Mouse (Mus musculus) hindbrain, embryonic 11.5 days (tissue): ENCODE measurements around the gene Slc29a4. TPM values are rescaled to one million over a fixed set of nuclear protein-coding genes. Genes with fewer than 3 reads are reported as not detected.

Experiments used
- ATAC-seq: fragments of 200-750 bp; cut with Nextera tagmentation; 2 replicates; pipeline ENCODE4 v1.8.0; 2017; ENCODE audit warnings: mild to moderate bottlenecking, moderate TSS enrichment, moderate library complexity; ENCODE audit not compliant: low FRiP score
- DNase-seq: peaks from one replicate; pipeline ENCODE4 v3.0.0-alpha.2; 2015; ENCODE audit warnings: low spot score
- H3K27ac ChIP-seq: fragments of 300-500 bp; sonication (generic); 2 replicates; pipeline ENCODE4 v1.5.1; 2014; ENCODE audit warnings: mild to moderate bottlenecking, low read depth, low read length
- H3K27me3 ChIP-seq: fragments of 300-500 bp; sonication (generic); 2 replicates; pipeline ENCODE4 v1.6.1; 2014; ENCODE audit warnings: mild to moderate bottlenecking, low read length, moderate library complexity, mixed read lengths; ENCODE audit not compliant: control insufficient read depth, insufficient read depth
- H3K36me3 ChIP-seq: fragments of 300-500 bp; sonication (generic); 2 replicates; pipeline ENCODE4 v1.6.1; 2014; ENCODE audit warnings: mild to moderate bottlenecking, low read length, moderate library complexity, mixed read lengths; ENCODE audit not compliant: control insufficient read depth, insufficient read depth
- H3K4me1 ChIP-seq: fragments of 300-500 bp; sonication (generic); replicated peaks from 2 replicates; pipeline ENCODE4 v1.6.1; 2014; ENCODE audit warnings: low read length, mixed read lengths; ENCODE audit not compliant: control insufficient read depth, insufficient read depth
- H3K4me2 ChIP-seq: fragments of 300-500 bp; sonication (generic); replicated peaks from 2 replicates; pipeline ENCODE4 v1.6.1; 2014; ENCODE audit warnings: mild to moderate bottlenecking, low read depth, low read length
- H3K4me3 ChIP-seq: fragments of 300-500 bp; sonication (generic); 2 replicates; pipeline ENCODE4 v1.5.1; 2014; ENCODE audit warnings: low read depth, low read length
- H3K9ac ChIP-seq: fragments of 300-500 bp; sonication (generic); 2 replicates; pipeline ENCODE4 v1.6.1; 2014; ENCODE audit warnings: low read depth, low read length
- H3K9me3 ChIP-seq: fragments of 300-500 bp; sonication (generic); 2 replicates; pipeline ENCODE4 v1.6.1; 2016; ENCODE audit warnings: low read length; ENCODE audit not compliant: control insufficient read depth
- WGBS: fragments of 180-500 bp; shearing (Covaris S2); extraction: QIAGEN DNeasy Blood & Tissue Kit; methylation state at CpG from one replicate; pipeline ENCODE4 v1.1.7; 2014; 5-methylcytosine and 5-hydroxymethylcytosine counted together
- polyA plus RNA-seq: library from polyadenylated mRNA; unstranded; fragments of >200 nt; fragmentation: Nextera tagmentation; extraction: Ambion mirVana; gene quantifications from 2 replicates; pipeline ENCODE4 v1.2.1, GENCODE M21; 2014

The Slc29a4 gene
- polyA plus RNA-seq, 1 experiment from 2014 or later: 24.1 TPM

GRCm38 (mm10) chr5:142731916-142732315 is 39.6 kb downstream of the Slc29a4 start:
- Histone ChIP-seq H3K27me3 (no peaks in the 10 kb centered on the region), H3K4me2 (no peak overlapping the region), H3K36me3 (peaks cover 47% of the 10 kb centered on the region), H3K4me1 (no peaks in the 10 kb centered on the region), H3K27ac (no peak overlapping the region), H3K9ac (no peak overlapping the region), H3K9me3 (no peaks in the 10 kb centered on the region), H3K4me3 (no peak overlapping the region)
- ATAC-seq: no peak
- 79% methylated on average over 10 of the region's 11 CpGs for WGBS
- DNase-seq: no peak

- WGBS: 88% methylated on average over 8 of the region's 8 CpGs
- no peaks in the 10 kb centered on the region for H3K4me1 ChIP-seq
- H3K27ac ChIP-seq: no peak overlapping the region
- H3K27me3 ChIP-seq: no peaks in the 10 kb centered on the region; the same call in 1 of the 2 replicates
- peaks cover 42% of the 10 kb centered on the region for H3K36me3 ChIP-seq
- H3K9ac ChIP-seq: no peak overlapping the region
- DNase-seq (no peak), ATAC-seq (no peak)
- no peak overlapping the region for H3K4me3 ChIP-seq
- no peak overlapping the region for H3K4me2 ChIP-seq
- H3K9me3 ChIP-seq: no peaks in the 10 kb centered on the region
These were observed 47.6 kb downstream of the Slc29a4 start for GRCm38 (mm10) chr5:142739941-142740340.

- 84% methylated on average over 12 of the region's 12 CpGs for WGBS
These were observed 54.8 kb downstream of the Slc29a4 start for GRCm38 (mm10) chr5:142747026-142747629.

GRCm38 (mm10) chr5:142750173-142750572 is 57.9 kb downstream of the Slc29a4 start:
- H3K4me3 ChIP-seq: no peak overlapping the region
- no peak overlapping the region for H3K9ac ChIP-seq
- no peak for DNase-seq
- no peaks in the 10 kb centered on the region for H3K4me1 ChIP-seq
- 89% methylated on average over 11 of the region's 11 CpGs for WGBS
- H3K9me3 ChIP-seq: no peaks in the 10 kb centered on the region
- no peak overlapping the region for H3K27ac ChIP-seq
- no peak overlapping the region for H3K4me2 ChIP-seq
- ATAC-seq: no peak
- H3K36me3 ChIP-seq: peaks cover 14% of the 10 kb centered on the region
- H3K27me3 ChIP-seq: no peaks in the 10 kb centered on the region

More at GRCm38 (mm10) chr5:142747026-142747629, 54.8 kb downstream of the Slc29a4 start:
- no peak overlapping the region for H3K9ac ChIP-seq
- no peaks in the 10 kb centered on the region for H3K4me1 ChIP-seq
- H3K27me3 ChIP-seq: no peaks in the 10 kb centered on the region
- no peaks in the 10 kb centered on the region for H3K9me3 ChIP-seq
- no peak overlapping the region for H3K27ac ChIP-seq
- no peak for DNase-seq
- peaks cover 34% of the 10 kb centered on the region for H3K36me3 ChIP-seq
- no peak for ATAC-seq
- no peak overlapping the region for H3K4me2 ChIP-seq
- no peak overlapping the region for H3K4me3 ChIP-seq

- H3K4me1 ChIP-seq: no peaks in the 10 kb centered on the region
- no peaks in the 10 kb centered on the region for H3K9me3 ChIP-seq
- H3K4me3 ChIP-seq: no peak overlapping the region
- H3K27me3 ChIP-seq: no peaks in the 10 kb centered on the region
- no peak overlapping the region for H3K9ac ChIP-seq
- H3K36me3 ChIP-seq: peaks cover 11% of the 10 kb centered on the region
- H3K27ac ChIP-seq: no peak overlapping the region
- WGBS: 35% methylated on average over 13 of the region's 13 CpGs
- no peak overlapping the region for H3K4me2 ChIP-seq
- ATAC-seq (no peak), DNase-seq (no peak)
These were observed 59.9 kb downstream of the Slc29a4 start for GRCm38 (mm10) chr5:142752241-142752640.

GRCm38 (mm10) chr5:142759786-142760185 is 67.5 kb downstream of the Slc29a4 start:
- no peak overlapping the region for H3K27ac ChIP-seq
- no peak for ATAC-seq
- H3K4me1 ChIP-seq: no peaks in the 10 kb centered on the region
- no peaks in the 10 kb centered on the region for H3K9me3 ChIP-seq
- no peak for DNase-seq
- no peak overlapping the region for H3K4me3 ChIP-seq
- H3K4me2 ChIP-seq: no peak overlapping the region
- no peaks in the 10 kb centered on the region for H3K27me3 ChIP-seq
- peaks cover 19% of the 10 kb centered on the region for H3K36me3 ChIP-seq
- whole genome bisulfite sequencing: 94% methylated on average over 8 of the region's 8 CpGs
- H3K9ac ChIP-seq: no peak overlapping the region

GRCm38 (mm10) chr5:142761326-142761983 is 69.1 kb downstream of the Slc29a4 start:
- 92% methylated on average over 16 of the region's 16 CpGs for WGBS
- Histone ChIP-seq H3K9me3 (no peaks in the 10 kb centered on the region), H3K27me3 (no peaks in the 10 kb centered on the region), H3K4me2 (no peak overlapping the region), H3K4me1 (no peaks in the 10 kb centered on the region), H3K9ac (no peak overlapping the region), H3K4me3 (no peak overlapping the region), H3K27ac (no peak overlapping the region), H3K36me3 (peaks cover 23% of the 10 kb centered on the region)
- ATAC-seq (no peak), DNase-seq (no peak)

- Histone ChIP-seq H3K4me3 (no peak overlapping the region), H3K4me2 (no peak overlapping the region), H3K27me3 (no peaks in the 10 kb centered on the region), H3K9me3 (no peaks in the 10 kb centered on the region), H3K36me3 (peaks cover 23% of the 10 kb centered on the region), H3K27ac (no peak overlapping the region), H3K4me1 (no peaks in the 10 kb centered on the region), H3K9ac (no peak overlapping the region)
- DNase-seq (no peak), ATAC-seq (no peak)
- WGBS: 83% methylated on average over 21 of the region's 21 CpGs
These were observed 69.9 kb downstream of the Slc29a4 start for GRCm38 (mm10) chr5:142762082-142762807.
